In the genomic region with DNA sequence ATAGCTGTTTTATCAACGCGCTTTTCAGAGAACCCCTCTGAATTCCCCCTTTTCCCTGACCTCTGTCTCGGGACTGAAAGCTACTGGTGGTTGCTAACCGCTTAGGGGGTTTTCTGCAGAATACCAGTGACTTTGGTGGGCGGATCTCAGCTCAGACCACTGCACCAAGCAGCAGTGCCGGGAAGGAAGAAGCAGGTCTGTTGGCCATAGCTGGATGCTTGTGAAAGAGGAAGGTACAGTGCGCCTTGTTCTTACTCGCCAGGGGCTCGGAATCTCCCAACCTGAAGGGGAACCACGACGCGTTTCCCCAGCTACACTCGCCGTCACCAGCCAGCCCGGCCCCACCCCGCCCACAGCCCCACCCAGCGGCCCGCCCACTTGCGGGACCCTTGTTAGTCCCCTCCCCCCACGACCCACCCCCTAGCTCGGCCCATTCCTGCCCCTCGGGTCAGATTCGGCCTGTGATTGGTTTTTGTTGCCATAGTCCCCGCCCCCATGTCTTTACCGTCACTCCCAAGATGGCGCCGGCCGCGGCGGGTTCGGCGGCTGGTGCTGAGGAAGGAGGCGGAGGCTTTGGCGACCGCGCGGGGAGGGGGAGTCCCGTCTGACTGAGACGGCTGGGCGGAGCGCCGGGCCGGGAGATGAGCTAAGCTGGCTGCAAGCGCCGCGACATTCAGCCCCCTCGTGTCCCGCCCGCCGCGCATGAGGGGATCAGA, we compare ENCODE assay signal across 8 mouse cellular contexts. TPM values are rescaled to one million over a fixed set of nuclear protein-coding genes. Genes with fewer than 3 reads are reported as not detected.
A peak's percentile ranks its signal among the peaks of the same experiment; 100 is the strongest.
DNase-seq lines count a peak whose midpoint lies in the region; ATAC-seq lines count a peak whose summit lies in the region.

A gene (plus strand): TSS at position 519 of the 716 bp plus-strand sequence.

- under 1% methylated on average over 51 of the region's 51 CpGs for WGBS in heart, embryonic 10.5 days
- under 1% methylated on average over 47 of the region's 51 CpGs for WGBS in kidney, embryonic 15.5 days

- no peaks in the 10 kb centered on the region for H3K36me3 ChIP-seq in heart, embryonic 10.5 days
- H3K36me3 ChIP-seq in kidney, embryonic 15.5 days, result no peaks in the 10 kb centered on the region

- H3K9me3 ChIP-seq in heart, embryonic 10.5 days, result no peaks in the 10 kb centered on the region
- H3K9me3 ChIP-seq in kidney, embryonic 15.5 days (replicated peaks), result no peaks in the 10 kb centered on the region

- peak within 1 kb of the TSS; percentile 90 for H3K4me2 ChIP-seq in kidney, embryonic 15.5 days

- H3K4me3 ChIP-seq in heart, embryonic 10.5 days, result peak within 1 kb of the TSS; percentile 95
- H3K4me3 ChIP-seq in kidney, embryonic 15.5 days (replicated peaks), result peak within 1 kb of the TSS; percentile 90

- peak within 1 kb of the TSS; percentile 61 for H3K9ac ChIP-seq in kidney, embryonic 15.5 days

- H3K4me1 ChIP-seq in heart, embryonic 10.5 days, result peaks cover 8% of the 10 kb centered on the region; the same call in 1 of the 2 replicates
- peaks cover 8% of the 10 kb centered on the region; the same call in 1 of the 2 replicates for H3K4me1 ChIP-seq in kidney, embryonic 15.5 days

- peak; percentile 98 for DNase-seq in B cell, adult 2 months
- peak; percentile 99 for DNase-seq in brain, adult 2 months (ENCODE audit: low read depth, low spot score)
- peak; percentile 99 for DNase-seq in heart, embryonic 10.5 days (ENCODE audit: low spot score)
- DNase-seq in liver, result peak; percentile 99
- DNase-seq in spleen, postnatal 4 days (ENCODE audit: low spot score in 2 of 2), result peak; percentile 98 to 99

- peak; percentile 76 for ATAC-seq in erythroblast, adult 5-6 weeks (replicated peaks; ENCODE audit: low FRiP score, poor library complexity, severe bottlenecking)
- ATAC-seq in kidney, embryonic 15.5 days (replicated peaks; ENCODE audit: low FRiP score), result peak; percentile 98
- ATAC-seq in monocyte, adult 5-6 weeks (replicated peaks; ENCODE audit: insufficient number of reproducible peaks, low FRiP score, low TSS enrichment, poor library complexity, severe bottlenecking), result peak; percentile 92

- peak within 1 kb of the TSS; percentile 93 for H3K27ac ChIP-seq in heart, embryonic 10.5 days
- H3K27ac ChIP-seq in kidney, embryonic 15.5 days, result peak within 1 kb of the TSS; percentile 90

- H3K27me3 ChIP-seq in heart, embryonic 10.5 days (ENCODE audit: insufficient read depth, poor library complexity, severe bottlenecking), result no peaks in the 10 kb centered on the region
- H3K27me3 ChIP-seq in kidney, embryonic 15.5 days, result no peaks in the 10 kb centered on the region

RNA-seq across cellular contexts. Expression of the gene that starts here (rescaled TPM):
- 2,131 and 2,183 TPM in 2 replicates for total RNA-seq in erythroblast, adult 5-6 weeks (2015; ENCODE audit: low replicate concordance)
- 2,463 and 2,483 TPM in 2 replicates for total RNA-seq in erythroblast, adult 5-6 weeks (2017; ENCODE audit: low replicate concordance)
- 7.3 and 7.8 TPM in 2 replicates for polyA plus RNA-seq in heart, embryonic 10.5 days (2016; fragmentation: Nextera tagmentation; extraction: Ambion mirVana)
- 6.0 and 7.6 TPM in 2 replicates for polyA plus RNA-seq in kidney, embryonic 15.5 days (2015; fragmentation: Nextera tagmentation; extraction: Ambion mirVana)
- total RNA-seq in monocyte, adult 5-6 weeks (2017), result 221 to 285 TPM (median 274 TPM) in 3 replicates

Comparison
In these comparisons a context has a peak if more than half of its experiments do, and no peak if none do; other contexts are left out.
1. Peak in every context shown above with its lines: DNase-seq, ATAC-seq, H3K4me3 ChIP-seq and H3K27ac ChIP-seq.